Mouse (Mus musculus): ENCODE results near the gene Vps4b. TPM values are rescaled to one million over a fixed set of nuclear protein-coding genes. Genes with fewer than 3 reads are reported as not detected.
"Not testable (repeated sequence)": the region's sequence is repeated elsewhere in the genome, so short reads cannot be mapped to it uniquely, and the experiment has no call there.

Gene Vps4b
- polyA plus RNA-seq, 1 experiment from 2014 or later = 67.1 TPM

- no peak overlapping the region for H3K9ac ChIP-seq (ENCODE audit: low read length)
- no peak overlapping the region for H3K4me3 ChIP-seq (ENCODE audit: low read depth, low read length)
- 90% methylated on average over 5 of the region's 5 CpGs for WGBS
- no peaks in the 10 kb centered on the region for H3K27me3 ChIP-seq (ENCODE audit: control insufficient read depth, insufficient read depth, low read length)
- ATAC-seq (ENCODE audit: low FRiP score) (no peak), DNase-seq (ENCODE audit: low spot score, missing footprints) (no peak)
- no peaks in the 10 kb centered on the region for H3K9me3 ChIP-seq (ENCODE audit: control insufficient read depth, low read length)
- no peaks in the 10 kb centered on the region for H3K4me1 ChIP-seq (ENCODE audit: control insufficient read depth, insufficient read depth, low read length)
- no peak overlapping the region for H3K27ac ChIP-seq (ENCODE audit: low read depth, low read length)
- H3K4me2 ChIP-seq = no peak overlapping the region
- no peaks in the 10 kb centered on the region for H3K36me3 ChIP-seq (ENCODE audit: control insufficient read depth, insufficient read depth, low read length)
These were observed 56.7 kb downstream of the Vps4b start for GRCm38 (mm10) chr1:106739810-106740209.

DNA sequence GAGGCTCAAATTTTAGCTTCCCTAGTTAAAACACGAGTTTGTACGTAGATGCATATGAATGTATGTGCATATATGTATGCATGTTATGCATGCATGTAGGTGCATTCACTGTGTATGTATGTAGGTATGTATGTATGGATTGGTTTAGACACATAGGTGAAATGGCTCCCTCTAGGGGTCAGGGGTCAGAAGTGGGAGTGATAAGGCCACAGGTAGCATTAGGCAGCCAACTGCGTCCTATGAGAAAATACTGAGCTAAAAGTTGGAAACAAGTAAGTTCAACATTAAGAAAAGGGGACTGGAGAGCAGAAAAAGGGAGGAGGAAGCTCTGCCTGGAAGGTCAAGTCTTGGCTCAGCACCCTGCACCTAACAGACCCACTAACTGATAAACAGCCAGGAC is 58.4 kb downstream of the Vps4b start:
- ATAC-seq (ENCODE audit: low FRiP score) (no peak), DNase-seq (ENCODE audit: low spot score, missing footprints) (no peak)
- Histone ChIP-seq H3K9me3 (ENCODE audit: control insufficient read depth, low read length) (no peaks in the 10 kb centered on the region), H3K4me2 (no peak overlapping the region), H3K27ac (ENCODE audit: low read depth, low read length) (no peak overlapping the region), H3K4me3 (ENCODE audit: low read depth, low read length) (no peak overlapping the region), H3K9ac (ENCODE audit: low read length) (no peak overlapping the region), H3K36me3 (ENCODE audit: control insufficient read depth, insufficient read depth, low read length) (no peaks in the 10 kb centered on the region), H3K27me3 (ENCODE audit: control insufficient read depth, insufficient read depth, low read length) (no peaks in the 10 kb centered on the region), H3K4me1 (ENCODE audit: control insufficient read depth, insufficient read depth, low read length) (no peaks in the 10 kb centered on the region)
- WGBS = 82% methylated on average over 3 of the region's 3 CpGs

- Histone ChIP-seq H3K9me3 (ENCODE audit: control insufficient read depth, low read length) (no peaks in the 10 kb centered on the region), H3K36me3 (ENCODE audit: control insufficient read depth, insufficient read depth, low read length) (no peaks in the 10 kb centered on the region)
- 94% methylated on average over 8 of the region's 8 CpGs for WGBS
These were observed 60.3 kb downstream of the Vps4b start for GRCm38 (mm10) chr1:106736211-106736610.

GRCm38 (mm10) chr1:106735586-106735985 is 60.9 kb downstream of the Vps4b start:
- Histone ChIP-seq H3K36me3 (ENCODE audit: control insufficient read depth, insufficient read depth, low read length) (no peaks in the 10 kb centered on the region), H3K4me3 (ENCODE audit: low read depth, low read length) (no peak overlapping the region), H3K9ac (ENCODE audit: low read length) (no peak overlapping the region), H3K9me3 (ENCODE audit: control insufficient read depth, low read length) (no peaks in the 10 kb centered on the region), H3K4me2 (no peak overlapping the region), H3K27ac (ENCODE audit: low read depth, low read length) (no peak overlapping the region), H3K4me1 (ENCODE audit: control insufficient read depth, insufficient read depth, low read length) (no peaks in the 10 kb centered on the region), H3K27me3 (ENCODE audit: control insufficient read depth, insufficient read depth, low read length) (no peaks in the 10 kb centered on the region)
- ATAC-seq (ENCODE audit: low FRiP score) = peak; percentile 52; the same call in 1 of the 2 replicates
- DNase-seq (ENCODE audit: low spot score, missing footprints) = peak; percentile 91
- WGBS = 66% methylated on average over 2 of the region's 2 CpGs

More at GRCm38 (mm10) chr1:106736211-106736610, 60.3 kb downstream of the Vps4b start:
- H3K4me2 ChIP-seq = no peak overlapping the region
- no peak for ATAC-seq (ENCODE audit: low FRiP score)
- no peak for DNase-seq (ENCODE audit: low spot score, missing footprints)
- H3K9ac ChIP-seq (ENCODE audit: low read length) = no peak overlapping the region
- H3K27ac ChIP-seq (ENCODE audit: low read depth, low read length) = no peak overlapping the region
- H3K27me3 ChIP-seq (ENCODE audit: control insufficient read depth, insufficient read depth, low read length) = no peaks in the 10 kb centered on the region
- H3K4me3 ChIP-seq (ENCODE audit: low read depth, low read length) = no peak overlapping the region
- H3K4me1 ChIP-seq (ENCODE audit: control insufficient read depth, insufficient read depth, low read length) = no peaks in the 10 kb centered on the region

DNA sequence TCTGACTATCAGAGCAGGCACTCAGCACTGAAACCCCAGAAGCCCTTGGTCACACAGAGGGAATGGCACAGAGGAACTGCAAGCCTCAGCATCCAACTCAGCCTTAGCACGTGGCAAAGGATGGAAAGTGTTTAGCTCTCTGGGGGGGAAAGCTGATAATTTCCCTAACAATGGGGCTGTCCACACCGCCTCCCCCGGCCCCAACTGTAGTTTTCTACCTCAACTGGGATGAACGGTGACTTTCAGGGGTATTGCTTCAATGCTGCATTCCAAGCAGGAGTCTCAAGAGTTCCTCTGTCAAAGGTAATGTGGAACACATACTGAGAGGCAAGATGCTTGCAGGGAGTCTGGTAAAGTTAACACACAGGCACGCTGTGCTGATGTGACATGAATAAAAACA is 74.5 kb downstream of the Vps4b start:
- no peak overlapping the region for H3K9ac ChIP-seq (ENCODE audit: low read length)
- H3K27ac ChIP-seq (ENCODE audit: low read depth, low read length) = no peak overlapping the region
- H3K4me2 ChIP-seq = no peak overlapping the region
- no peak for ATAC-seq (ENCODE audit: low FRiP score)
- no peak for DNase-seq (ENCODE audit: low spot score, missing footprints)
- H3K9me3 ChIP-seq (ENCODE audit: control insufficient read depth, low read length) = no peaks in the 10 kb centered on the region
- no peaks in the 10 kb centered on the region for H3K27me3 ChIP-seq (ENCODE audit: control insufficient read depth, insufficient read depth, low read length)
- H3K4me3 ChIP-seq (ENCODE audit: low read depth, low read length) = no peak overlapping the region
- 25% methylated on average over 5 of the region's 5 CpGs for WGBS
- H3K36me3 ChIP-seq (ENCODE audit: control insufficient read depth, insufficient read depth, low read length) = no peaks in the 10 kb centered on the region
- no peaks in the 10 kb centered on the region for H3K4me1 ChIP-seq (ENCODE audit: control insufficient read depth, insufficient read depth, low read length)

GRCm38 (mm10) chr1:106717736-106718135 is 78.8 kb downstream of the Vps4b start:
- H3K27me3 ChIP-seq (ENCODE audit: control insufficient read depth, insufficient read depth, low read length); H3K4me2 ChIP-seq; H3K4me3 ChIP-seq (ENCODE audit: low read depth, low read length); DNase-seq (ENCODE audit: low spot score, missing footprints); H3K4me1 ChIP-seq (ENCODE audit: control insufficient read depth, insufficient read depth, low read length); H3K9ac ChIP-seq (ENCODE audit: low read length); ATAC-seq (ENCODE audit: low FRiP score); H3K9me3 ChIP-seq (ENCODE audit: control insufficient read depth, low read length); H3K36me3 ChIP-seq (ENCODE audit: control insufficient read depth, insufficient read depth, low read length); H3K27ac ChIP-seq (ENCODE audit: low read depth, low read length): not testable (repeated sequence)
- 81% methylated on average over 7 of the region's 7 CpGs for WGBS

GRCm38 (mm10) chr1:106717071-106717601 is 79.4 kb downstream of the Vps4b start:
- Histone ChIP-seq H3K27me3 (ENCODE audit: control insufficient read depth, insufficient read depth, low read length) (no peaks in the 10 kb centered on the region), H3K9ac (ENCODE audit: low read length) (no peak overlapping the region), H3K27ac (ENCODE audit: low read depth, low read length) (no peak overlapping the region), H3K4me3 (ENCODE audit: low read depth, low read length) (no peak overlapping the region), H3K4me1 (ENCODE audit: control insufficient read depth, insufficient read depth, low read length) (peaks cover 6% of the 10 kb centered on the region), H3K4me2 (no peak overlapping the region), H3K36me3 (ENCODE audit: control insufficient read depth, insufficient read depth, low read length) (no peaks in the 10 kb centered on the region), H3K9me3 (ENCODE audit: control insufficient read depth, low read length) (no peaks in the 10 kb centered on the region)
- DNase-seq (ENCODE audit: low spot score, missing footprints) (peak; percentile 94), ATAC-seq (ENCODE audit: low FRiP score) (no peak)
- 25% methylated on average over 7 of the region's 7 CpGs for WGBS

- no peak for ATAC-seq (ENCODE audit: low FRiP score)
- H3K4me1 ChIP-seq (ENCODE audit: control insufficient read depth, insufficient read depth, low read length) = peaks cover 13% of the 10 kb centered on the region
These were observed 80.4 kb downstream of the Vps4b start for GRCm38 (mm10) chr1:106716141-106716540.

GRCm38 (mm10) chr1:106715111-106716083 is 81.1 kb downstream of the Vps4b start:
- H3K4me3 ChIP-seq (ENCODE audit: low read depth, low read length) = no peak overlapping the region
- ATAC-seq (ENCODE audit: low FRiP score) (no peak), DNase-seq (ENCODE audit: low spot score, missing footprints) (no peak)
- H3K27ac ChIP-seq (ENCODE audit: low read depth, low read length) = no peak overlapping the region
- H3K9me3 ChIP-seq (ENCODE audit: control insufficient read depth, low read length) = no peaks in the 10 kb centered on the region
- WGBS = 84% methylated on average over 13 of the region's 13 CpGs
- H3K9ac ChIP-seq (ENCODE audit: low read length) = no peak overlapping the region; the same call in 1 of the 2 replicates
- peaks cover 13% of the 10 kb centered on the region for H3K4me1 ChIP-seq (ENCODE audit: control insufficient read depth, insufficient read depth, low read length)
- H3K36me3 ChIP-seq (ENCODE audit: control insufficient read depth, insufficient read depth, low read length) = no peaks in the 10 kb centered on the region
- no peaks in the 10 kb centered on the region for H3K27me3 ChIP-seq (ENCODE audit: control insufficient read depth, insufficient read depth, low read length)
- H3K4me2 ChIP-seq = no peak overlapping the region

More at GRCm38 (mm10) chr1:106716141-106716540, 80.4 kb downstream of the Vps4b start:
- H3K4me2 ChIP-seq = no peak overlapping the region
- no peaks in the 10 kb centered on the region for H3K27me3 ChIP-seq (ENCODE audit: control insufficient read depth, insufficient read depth, low read length)
- no peak for DNase-seq (ENCODE audit: low spot score, missing footprints)
- H3K9ac ChIP-seq (ENCODE audit: low read length) = no peak overlapping the region
- H3K36me3 ChIP-seq (ENCODE audit: control insufficient read depth, insufficient read depth, low read length) = no peaks in the 10 kb centered on the region
- H3K27ac ChIP-seq (ENCODE audit: low read depth, low read length) = no peak overlapping the region
- no peaks in the 10 kb centered on the region for H3K9me3 ChIP-seq (ENCODE audit: control insufficient read depth, low read length)
- no peak overlapping the region for H3K4me3 ChIP-seq (ENCODE audit: low read depth, low read length)
- 92% methylated on average over 3 of the region's 3 CpGs for WGBS

Data from midbrain, embryonic 11.5 days (tissue).